Mouse (Mus musculus): ENCODE results near the gene Lrrc74a.

Gene Lrrc74a

DNA sequence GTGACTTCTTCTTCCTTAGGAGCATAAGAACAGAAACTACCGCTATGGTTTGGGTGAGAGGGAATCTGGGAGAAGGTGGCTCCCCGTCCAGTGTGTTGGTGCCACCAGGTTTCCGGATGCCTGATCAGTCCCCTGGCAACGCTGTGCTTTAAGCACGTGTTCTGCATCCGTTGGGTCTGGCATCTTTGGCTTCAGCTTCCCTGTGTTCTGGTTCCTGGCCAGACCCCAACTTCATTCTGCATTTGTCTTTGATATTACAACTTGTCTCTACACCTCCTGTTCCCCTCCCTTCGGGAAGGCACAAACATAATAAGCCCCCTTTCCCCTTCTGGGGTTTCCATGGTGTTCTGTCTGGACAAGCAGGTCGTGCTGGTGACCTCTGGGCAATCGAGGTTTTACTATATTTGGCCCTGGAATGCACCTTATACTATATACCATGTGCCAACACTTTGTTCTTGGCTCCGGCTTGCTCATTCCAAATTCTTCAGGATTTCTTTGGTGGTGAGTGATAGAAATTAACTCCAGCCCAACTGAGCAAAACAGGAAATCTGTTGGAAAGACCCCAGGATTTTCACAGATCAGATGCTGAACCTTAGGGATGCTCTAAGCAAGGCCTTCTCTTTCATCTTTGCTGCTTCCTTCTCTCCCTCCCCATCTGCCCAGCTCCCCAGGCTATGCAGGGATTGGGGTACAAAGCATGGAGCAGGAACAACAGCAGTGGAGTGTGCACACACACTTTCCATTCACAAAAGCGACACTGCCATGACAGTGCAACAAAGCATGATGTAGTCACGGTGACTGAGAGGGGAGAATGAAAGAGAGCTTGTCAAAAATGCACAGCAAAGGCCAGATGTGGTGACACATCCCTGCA lies 52.2 kb downstream of the Lrrc74a start:
- no peak for DNase-seq

DNA sequence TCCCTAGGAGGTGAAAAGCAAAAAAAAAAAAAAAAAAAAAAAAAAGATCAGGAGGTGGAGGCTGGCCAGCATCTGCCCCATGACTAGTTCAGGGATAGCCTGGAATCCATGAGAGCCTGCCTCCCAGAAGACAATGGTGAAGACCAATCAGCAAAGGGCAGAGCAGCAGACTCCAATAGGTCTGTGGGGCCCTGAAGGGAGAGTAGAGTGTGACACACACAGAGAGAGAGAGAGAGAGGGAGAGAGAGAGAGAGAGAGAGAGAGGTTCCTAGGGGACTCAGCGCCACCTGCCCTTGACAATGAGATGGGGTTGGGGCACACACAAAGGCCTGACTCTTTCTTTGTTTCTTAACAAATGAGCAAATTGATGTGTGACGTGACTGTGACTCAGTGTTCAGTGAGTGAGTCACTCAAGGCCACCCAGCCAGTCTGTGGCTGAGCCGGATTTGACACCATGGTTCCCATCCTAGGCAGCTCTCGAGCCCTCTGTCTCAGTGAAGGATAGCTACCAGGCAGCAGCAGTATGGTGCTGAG lies 52.9 kb downstream of the Lrrc74a start:
- no peak for DNase-seq

DNA sequence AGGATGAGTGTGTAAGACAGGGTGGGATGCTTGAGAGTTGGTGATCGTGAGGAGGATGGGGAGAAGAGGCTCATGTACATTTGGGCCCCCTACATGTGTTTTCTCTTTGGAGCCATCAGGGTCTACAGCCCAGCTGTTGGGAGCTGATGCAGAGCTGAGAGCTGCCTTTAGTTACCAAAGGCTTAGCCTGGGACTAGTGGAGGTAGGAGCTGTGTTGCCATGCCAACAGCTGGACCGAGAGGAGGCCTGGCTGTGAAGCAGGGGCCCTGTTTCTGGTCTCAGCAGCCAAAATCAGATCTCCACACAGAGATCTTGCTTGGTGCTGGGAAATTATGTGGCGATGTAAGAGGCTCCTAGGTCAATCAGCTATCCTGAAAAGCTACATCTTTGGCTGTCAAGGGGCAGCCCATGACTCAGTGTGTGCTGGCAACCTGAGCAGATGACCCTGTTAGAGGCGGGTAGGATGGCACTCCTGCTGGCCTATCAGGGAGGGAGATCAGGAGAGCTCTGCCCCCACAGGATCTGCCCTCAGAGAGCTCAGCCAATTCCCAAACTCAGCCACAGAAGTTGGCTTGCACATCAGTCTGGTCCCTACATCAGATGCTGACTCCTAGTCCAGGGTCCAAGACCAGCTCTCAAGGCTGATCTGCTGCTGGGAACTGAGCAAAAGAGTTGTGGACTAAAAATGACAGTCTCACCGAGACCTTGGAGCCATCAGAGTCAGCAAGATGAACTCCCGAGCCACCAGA lies 56.1 kb downstream of the Lrrc74a start:
- no peak for DNase-seq

DNA sequence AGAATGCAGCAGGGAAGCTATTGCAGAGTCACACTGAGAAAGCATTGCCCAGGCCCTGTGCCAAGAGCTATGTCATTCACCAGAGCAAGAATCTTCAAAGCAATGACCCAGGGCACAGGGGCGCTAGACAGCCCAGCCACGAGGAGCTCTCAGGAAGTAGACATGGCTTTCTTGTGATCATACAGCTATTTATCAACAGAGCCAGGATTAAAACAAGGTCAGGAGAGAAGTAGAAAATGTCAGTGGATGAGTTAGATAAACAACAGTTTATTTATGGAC lies 56.6 kb downstream of the Lrrc74a start:
- DNase-seq, result no peak

DNA sequence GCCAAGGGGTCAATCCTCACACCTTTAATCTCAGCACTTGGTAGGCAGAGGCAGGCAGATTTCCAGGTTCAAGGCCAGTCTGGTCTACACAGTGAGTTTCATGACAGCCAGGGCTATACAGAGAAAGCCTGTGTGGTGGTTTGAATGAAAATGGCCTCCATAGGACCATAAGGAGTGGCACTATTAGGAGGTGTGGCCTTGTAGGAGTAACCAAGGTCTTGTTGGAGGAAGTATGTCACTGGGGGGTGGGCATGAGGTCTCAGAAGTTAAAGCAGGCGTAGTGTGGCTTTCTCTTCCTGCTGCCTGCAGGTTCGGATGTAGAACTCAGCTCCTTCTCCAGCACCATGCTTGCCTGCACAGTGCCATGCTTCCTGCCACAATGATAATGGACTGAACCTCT lies 57.8 kb downstream of the Lrrc74a start:
- no peak for DNase-seq

DNA sequence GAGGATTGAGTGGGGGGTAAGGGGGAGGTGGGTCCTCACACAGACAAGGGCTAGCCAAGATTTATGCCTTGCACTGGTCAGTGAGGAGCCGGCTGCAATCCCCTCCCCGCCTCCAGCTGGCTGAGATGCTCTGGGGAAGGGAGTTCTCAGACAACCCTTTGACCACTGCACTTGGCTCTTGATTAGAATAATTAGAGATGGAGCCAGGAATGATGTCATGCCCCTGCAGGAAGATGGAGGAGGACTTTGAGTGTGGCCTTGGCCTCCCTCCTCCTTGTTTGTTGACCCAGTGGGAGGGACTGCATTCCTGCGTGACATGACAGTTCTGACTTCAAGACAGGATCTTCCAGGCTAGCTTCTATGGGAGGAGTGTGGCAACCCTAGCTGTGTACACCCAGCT lies 59.7 kb downstream of the Lrrc74a start:
- DNase-seq, result no peak

DNA sequence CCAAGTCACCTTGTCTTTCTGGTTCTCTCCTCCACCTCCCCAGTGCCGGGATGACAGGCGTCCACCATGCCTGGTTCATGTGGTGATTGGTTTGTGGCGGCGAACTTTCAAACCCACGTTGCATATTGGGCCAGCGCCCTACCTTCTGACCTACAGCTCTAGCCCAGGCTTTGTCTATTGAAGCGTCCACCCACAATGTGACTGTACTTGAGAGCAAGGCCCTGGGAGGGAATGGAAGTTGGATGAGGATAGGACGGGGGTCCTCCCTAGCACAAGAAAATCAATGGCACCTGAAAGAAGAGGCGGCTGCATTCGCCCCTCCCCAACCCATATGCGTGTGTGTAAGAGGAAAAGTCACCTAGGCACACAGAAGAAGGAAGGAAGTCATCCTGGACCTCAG lies 60.2 kb downstream of the Lrrc74a start:
- no peak for DNase-seq

DNA sequence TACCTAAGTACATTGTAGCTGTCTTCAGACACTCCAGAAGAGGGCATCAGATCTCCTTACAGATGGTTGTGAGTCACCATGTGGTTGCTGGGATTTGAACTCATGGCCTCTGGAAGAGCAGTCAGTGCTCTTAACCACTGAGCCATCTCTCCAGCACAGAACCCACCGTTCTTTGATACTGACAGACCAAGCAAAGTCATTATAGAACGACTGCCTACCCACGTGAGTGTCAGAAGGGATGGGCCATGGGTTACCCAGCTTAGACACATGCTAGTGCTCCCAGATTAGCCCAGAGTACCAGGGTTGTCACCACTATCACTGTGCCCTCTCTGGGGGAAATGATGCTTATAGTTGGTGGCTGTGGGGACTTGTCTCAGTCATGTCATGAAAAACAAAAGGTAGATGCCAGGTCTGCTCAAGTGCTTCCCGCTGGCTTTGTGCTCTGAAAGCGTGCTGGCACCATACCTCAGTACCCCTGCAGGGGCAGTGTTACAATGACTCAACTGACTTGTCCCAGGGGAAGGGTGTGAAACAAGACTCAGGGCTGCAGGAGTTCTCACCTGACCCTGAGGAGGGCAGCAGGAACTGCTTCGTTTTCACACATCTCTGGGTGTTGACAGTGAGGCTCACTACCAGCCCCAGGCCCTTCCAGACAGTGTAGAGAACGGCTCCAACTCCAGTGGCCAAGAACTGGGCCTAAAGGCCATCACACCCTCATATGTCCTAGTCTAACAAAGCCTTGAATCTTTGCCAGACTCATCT lies 61.1 kb downstream of the Lrrc74a start:
- DNase-seq, result no peak

DNA sequence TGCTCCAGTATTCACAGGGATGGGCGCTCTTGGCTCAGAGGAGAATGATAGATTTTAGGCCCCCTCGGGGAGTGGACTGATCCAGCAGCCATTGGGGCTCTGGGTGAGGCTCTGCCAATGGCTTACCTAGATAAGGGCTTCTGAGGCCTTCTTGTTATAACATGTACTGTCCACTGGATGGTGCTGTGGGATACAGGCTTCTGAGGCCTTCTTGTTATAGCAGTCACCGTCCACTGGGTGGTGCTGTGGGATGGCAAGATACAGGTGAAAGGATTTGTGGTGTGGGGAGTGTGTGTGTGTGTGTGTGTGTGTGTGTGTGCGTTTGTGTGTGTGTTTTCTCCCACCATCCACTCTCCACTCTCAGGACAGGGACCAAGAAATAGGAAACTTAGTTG lies 61.7 kb downstream of the Lrrc74a start:
- DNase-seq, result peak; percentile 89

DNA sequence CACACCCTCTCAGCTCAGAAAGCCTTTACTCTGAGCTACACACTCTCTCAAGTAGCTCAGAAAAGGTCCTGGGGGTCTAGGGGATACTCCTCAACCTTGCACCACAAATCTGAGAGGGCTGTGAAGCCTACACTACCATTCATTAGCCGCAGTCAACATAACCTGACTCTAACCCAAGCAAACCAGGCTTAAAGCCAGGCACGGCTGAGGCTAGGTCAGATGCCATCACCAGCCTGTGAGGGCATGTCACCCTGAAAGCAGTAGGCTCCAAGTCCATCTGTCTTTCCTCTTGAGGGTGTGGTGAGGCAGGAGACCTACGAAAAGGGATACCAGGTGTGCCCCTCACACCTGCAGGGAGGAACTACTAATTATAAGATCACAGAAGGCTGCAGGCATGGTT lies 62.2 kb downstream of the Lrrc74a start:
- no peak for DNase-seq

DNA sequence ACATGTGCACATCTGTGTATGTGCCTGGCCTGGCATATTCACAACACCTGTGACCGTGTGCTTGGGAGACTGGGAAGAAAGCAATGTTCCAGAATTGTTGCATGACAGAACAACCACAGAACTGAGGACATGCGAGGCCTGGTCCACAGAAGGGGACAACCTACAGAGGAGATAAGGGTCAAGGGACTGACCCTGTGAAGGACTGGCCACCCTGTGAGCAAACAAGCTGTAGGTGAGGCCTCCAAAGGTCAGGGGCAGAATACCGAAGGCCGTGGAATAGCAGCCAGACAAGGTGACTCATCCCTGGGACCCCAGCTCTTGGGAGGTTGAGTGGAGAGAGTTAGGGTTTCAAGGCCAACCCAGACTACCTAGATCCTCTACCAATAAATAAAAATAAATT lies 63.6 kb downstream of the Lrrc74a start:
- no peak for DNase-seq

DNA sequence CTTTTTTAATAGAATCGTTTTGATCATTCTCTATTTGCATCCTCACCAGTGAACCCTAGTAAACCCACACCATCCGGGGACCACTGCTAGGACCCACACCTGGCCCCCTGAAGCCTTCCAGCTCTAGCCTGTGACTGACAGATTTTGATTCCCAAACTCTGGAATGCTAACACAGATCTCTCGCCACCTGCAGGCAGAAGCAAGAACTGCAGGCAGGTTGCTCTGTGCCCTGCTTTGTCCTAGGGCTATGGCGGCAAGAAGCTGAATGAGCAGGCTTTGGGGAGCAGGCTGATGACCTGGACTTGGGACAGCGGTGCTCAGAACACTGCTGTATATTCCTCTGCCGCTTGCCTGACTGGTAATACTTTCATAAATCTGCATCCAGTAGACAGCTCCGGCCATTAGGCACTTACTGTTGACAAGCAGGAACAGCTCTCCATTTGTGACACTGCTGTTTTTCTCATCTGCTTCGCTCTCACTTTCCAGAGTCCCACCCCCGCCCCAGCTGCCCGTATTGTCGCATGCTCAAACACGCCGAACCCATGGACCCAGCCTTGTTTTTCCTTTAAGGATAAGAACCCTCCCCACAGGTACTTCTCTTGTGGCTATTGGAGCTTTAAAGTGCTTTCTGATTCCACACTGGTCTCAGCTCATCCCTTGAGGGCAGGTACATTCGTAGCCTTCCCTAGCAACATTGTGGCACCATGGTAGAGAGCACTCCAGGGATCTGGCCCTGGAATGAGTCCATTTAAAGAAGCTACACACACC lies 64.8 kb downstream of the Lrrc74a start:
- DNase-seq, result peak; percentile 88

DNA sequence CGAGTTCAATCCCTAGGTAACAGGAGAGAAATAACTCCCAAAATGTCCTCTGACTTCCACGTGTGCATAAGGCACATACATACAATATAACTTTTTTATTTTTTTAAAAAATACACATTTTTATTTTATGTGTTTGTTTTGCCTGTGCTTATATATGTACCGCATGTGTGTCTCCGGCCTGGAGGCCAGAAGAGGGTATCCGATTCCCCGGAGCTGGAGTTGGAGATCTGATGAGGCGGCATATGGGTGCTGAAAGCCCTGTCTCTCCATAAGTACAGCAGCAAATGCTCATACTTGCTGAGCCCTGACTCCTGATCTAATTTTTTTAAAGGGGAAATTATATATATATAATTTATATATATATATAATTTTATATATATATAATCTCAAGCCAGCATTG lies 65.6 kb downstream of the Lrrc74a start:
- DNase-seq, result no peak

DNA sequence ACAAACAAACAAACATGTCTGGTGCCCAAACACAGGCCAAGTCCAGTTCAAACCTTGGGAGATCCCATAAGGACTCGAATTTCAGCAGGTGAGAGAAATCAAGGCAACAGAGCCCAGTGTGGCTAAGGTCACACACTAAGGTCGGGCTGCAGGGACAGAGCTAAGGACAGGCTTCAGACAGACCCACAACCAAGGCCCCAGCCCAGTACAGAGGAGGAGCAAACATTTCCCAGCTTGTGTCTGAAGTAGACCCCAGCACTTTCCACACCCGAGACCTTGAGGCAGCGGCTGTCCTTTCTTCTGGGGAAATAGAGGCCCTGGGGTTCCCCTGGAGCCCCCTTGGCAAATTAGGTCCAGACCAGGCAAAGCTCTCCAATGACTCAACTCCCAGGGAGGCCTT lies 66.2 kb downstream of the Lrrc74a start:
- DNase-seq, result no peak

DNA sequence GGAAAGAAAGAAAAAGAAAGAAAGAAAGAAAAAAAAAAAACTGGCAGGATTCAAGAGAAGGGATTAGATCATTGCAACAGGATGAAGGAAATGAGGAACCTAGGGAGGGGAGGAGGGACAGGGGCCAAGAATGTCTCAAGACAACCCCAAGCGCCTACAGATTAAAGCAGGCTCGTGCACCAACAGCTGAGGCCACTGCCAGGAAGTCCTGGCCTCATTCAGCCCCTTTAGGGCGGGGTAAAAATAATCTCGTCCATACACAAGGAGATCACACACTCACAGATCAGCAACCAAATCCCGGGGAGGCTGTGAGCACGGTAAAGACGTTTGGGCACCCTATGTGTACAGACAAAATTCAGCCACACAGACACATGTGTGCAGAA lies 66.6 kb downstream of the Lrrc74a start:
- no peak for DNase-seq

DNA sequence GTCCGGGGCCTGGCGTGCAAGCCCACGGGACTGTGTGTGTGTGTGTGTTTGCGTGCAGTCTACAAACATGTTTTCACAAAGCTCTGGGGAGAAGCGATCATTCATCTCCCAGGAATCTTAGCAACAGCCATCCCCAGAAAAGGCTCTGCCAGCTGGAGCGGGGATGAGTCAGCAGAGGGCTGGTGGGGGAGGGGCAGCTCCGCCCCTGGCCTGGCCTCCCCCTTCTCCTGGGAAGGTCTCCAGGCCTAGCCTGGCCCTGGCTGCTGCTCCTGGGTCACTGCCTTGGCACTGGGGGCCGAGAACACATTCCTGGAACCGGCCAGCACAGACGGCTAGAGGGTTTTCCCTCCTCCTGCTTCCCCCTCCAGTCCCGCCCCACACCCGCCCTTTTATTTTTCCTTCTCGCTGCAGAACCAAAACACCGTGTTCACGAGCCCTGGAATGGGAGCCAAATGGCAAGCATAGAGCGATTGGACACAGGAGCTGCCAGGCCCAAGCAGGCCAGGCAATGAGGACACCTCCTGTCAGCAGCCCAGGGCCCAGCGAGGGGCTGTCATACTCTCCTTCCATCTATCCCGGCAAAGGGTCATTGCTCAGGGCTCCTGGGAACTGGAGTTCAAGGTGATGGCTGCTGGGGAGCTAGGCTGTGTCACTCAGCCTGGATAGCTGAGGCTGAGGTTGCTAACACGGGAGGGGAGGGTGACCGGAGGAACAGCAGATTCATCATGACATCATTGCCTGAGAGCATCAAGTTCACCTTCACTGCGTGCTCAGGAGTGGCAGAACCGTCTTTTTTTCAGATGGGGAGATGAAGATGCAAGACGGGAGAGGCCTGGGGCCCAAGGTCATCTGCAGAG lies 67.2 kb downstream of the Lrrc74a start:
- DNase-seq, result peak; percentile 94

DNA sequence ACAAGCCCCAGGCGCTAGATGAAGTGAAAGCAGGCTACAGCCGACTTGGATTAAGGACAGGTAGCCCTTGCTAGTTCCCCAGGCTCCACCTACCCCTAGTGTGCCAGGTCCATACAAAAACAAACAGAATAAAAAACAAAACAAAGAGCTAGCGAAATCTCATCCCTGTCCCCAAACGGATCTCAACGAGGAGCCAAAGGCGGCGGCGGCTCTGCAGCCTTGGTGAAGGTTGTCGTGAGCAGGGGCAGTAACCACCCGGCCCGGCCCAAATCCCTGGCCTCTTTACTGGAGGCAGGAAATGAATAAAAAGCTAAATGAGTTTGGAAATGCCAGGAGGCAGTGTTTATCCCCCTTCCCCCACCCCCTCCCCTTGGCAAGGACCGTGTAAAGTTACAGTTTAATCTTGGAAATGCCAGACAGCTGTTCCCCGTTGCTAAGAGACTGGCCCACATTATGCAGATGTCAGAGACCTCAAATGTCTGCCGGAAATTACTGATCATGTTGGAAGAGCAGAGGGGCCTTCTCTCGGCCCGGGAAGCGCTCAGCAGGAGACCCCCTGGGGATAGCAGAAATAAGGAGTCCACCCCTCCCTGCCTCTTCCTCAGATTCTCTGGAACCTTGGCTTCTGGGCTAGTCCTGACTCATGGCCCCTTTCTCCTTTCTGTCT lies 68.0 kb downstream of the Lrrc74a start:
- peak; percentile 59 for DNase-seq

DNA sequence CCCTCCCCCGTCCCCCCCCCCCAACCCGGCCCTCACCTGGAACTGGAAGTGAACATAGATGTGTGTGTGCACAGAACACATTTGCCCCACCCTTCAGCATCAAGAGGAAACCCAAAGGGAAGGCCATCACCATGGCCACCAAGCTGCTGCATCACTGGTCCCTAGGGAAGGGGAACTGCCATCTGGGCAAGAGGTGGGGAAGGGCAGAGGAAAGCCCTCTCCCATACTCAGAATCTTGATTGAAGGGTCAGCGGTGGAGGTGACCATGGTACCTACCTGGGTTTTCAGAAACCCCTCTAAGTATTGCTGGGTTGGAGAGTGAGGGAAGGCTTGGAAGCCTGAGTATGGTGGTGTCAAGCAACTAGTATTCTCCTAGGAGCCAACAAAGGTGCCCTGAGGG lies 68.7 kb downstream of the Lrrc74a start:
- DNase-seq, result no peak

DNA sequence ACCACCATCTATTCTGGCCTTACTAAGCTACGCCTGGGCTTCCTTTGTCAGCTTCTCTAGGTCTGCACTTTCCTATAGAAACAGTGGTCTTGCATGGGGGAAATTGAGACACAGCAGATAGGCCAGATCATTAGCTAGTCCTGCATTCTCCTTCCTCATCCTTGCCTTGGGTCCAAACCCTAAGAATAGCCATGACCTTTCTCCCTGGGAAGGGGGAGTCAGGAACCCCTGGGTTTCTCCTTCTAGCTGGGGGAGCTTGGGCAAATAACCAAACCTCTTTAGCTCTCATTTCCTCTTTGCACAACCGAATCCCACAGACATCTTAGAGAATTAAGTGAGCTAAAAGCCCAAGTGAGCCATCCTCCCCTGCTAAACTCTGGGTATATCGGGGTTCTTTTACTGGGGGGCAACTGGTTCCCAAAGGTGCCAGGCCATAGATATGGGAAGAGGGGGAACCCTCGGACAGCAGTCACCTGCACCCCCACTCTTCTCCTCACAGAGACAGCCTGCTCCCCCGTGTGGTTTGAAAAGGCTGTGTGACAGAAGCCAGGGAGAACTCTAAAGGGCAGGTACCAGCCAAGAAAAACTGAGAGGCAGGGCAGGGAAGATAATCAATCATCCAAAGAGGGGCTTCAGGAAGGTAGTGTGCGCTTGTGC lies 69.6 kb downstream of the Lrrc74a start:
- no peak for DNase-seq

DNA sequence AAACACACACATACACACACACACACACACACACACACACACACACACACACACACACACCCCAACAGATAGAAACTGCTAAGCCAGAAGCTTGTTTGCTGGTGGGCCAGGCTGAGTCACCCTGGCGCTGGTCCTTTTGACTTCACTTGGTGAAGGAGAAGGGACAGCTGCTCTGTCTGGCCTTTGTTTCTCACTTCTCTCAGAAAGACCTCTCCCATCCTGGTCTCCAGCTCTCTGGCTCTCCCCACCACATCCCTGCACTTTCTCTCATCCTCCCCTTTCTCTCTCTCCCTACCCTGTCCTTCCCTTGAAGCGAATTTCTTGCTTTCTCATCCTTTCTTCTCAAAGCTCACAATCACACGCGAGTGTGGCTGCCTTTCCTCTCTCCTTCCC lies 70.1 kb downstream of the Lrrc74a start:
- no peak for DNase-seq

DNA sequence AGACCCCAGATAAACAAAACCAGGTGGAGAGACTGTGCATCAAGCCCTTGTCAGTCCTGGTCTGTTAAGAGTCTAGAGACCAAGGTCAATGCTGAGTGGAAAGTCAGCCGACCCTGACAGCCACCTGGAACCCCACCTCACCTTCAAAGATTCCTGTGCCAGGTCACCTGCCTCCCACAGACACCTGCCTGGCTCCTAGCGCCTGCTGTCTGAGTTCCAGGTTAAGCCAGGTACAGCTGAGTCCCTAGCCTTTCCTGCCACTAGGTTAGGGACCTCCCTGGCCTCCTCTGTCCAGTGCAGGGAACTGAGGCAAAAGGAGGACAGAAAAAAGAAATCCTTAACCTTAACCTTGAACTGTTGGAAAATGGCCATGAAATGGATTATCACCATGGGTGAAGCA lies 70.7 kb downstream of the Lrrc74a start:
- no peak for DNase-seq
